Mouse (Mus musculus) ES-E14 (cell line): ENCODE data around the gene F12. TPM values are rescaled to one million over a fixed set of nuclear protein-coding genes. Genes with fewer than 3 reads are reported as not detected.

Experiments
- DNase-seq: peaks from one replicate; pipeline ENCODE4 v3.0.0-alpha.2; 2013; ENCODE audit warnings: low read depth, low spot score
- H3K27ac ChIP-seq: 2 replicates; pipeline ENCODE4 v1.5.1; 2012; ENCODE audit warnings: low read depth, mild to moderate bottlenecking, low read length, moderate library complexity, mixed read lengths; ENCODE audit not compliant: poor library complexity, insufficient read depth, severe bottlenecking
- H3K36me3 ChIP-seq: 2 replicates; pipeline ENCODE4 v1.6.1; 2012; ENCODE audit warnings: mild to moderate bottlenecking, low read length, moderate library complexity, mixed read lengths; ENCODE audit not compliant: control insufficient read depth, poor library complexity, insufficient read depth, severe bottlenecking
- H3K4me1 ChIP-seq, 2 experiments: fragments of 150-350 bp in 1 of 2; sonication (generic) in 1 of 2; 2 replicates each; pipeline ENCODE4 v1.6.1; 2012; ENCODE audit warnings: low read length in 2 of 2, mild to moderate bottlenecking in 1 of 2, mixed read lengths in 1 of 2; ENCODE audit not compliant: control insufficient read depth in 2 of 2, insufficient read depth in 2 of 2, poor library complexity in 1 of 2
- H3K4me3 ChIP-seq, 2 experiments: fragments of 150-350 bp in 1 of 2; sonication (generic) in 1 of 2; 2 replicates each; pipeline ENCODE4 v1.5.1; 2012; ENCODE audit warnings: low read length in 2 of 2, low read depth in 1 of 2, mild to moderate bottlenecking in 1 of 2, mixed read lengths in 1 of 2; ENCODE audit not compliant: insufficient read depth in 1 of 2, poor library complexity in 1 of 2, severe bottlenecking in 1 of 2
- H3K9ac ChIP-seq: 2 replicates; pipeline ENCODE4 v1.6.1; 2012; ENCODE audit warnings: low read depth, mild to moderate bottlenecking, low read length, mixed read lengths; ENCODE audit not compliant: poor library complexity, insufficient read depth, severe bottlenecking
- H3K9me3 ChIP-seq: fragments of 150-350 bp; sonication (generic); 2 replicates; pipeline ENCODE4 v1.6.1; 2012; ENCODE audit warnings: low read depth, mild to moderate bottlenecking, low read length; ENCODE audit not compliant: control insufficient read depth, insufficient read depth
- CHD2 ChIP-seq: IDR thresholded peaks from 2 replicates; pipeline ENCODE4 v1.6.1; 2014; ENCODE audit warnings: mild to moderate bottlenecking, low read depth, low read length, inconsistent platforms
- HCFC1 ChIP-seq: IDR thresholded peaks from 2 replicates; pipeline ENCODE4 v1.6.1; 2012; ENCODE audit warnings: low read length, inconsistent platforms, borderline replicate concordance; ENCODE audit not compliant: insufficient read depth
- MAFK ChIP-seq: IDR thresholded peaks from 2 replicates; pipeline ENCODE4 v1.6.1; 2014; ENCODE audit warnings: mild to moderate bottlenecking, low read depth, low read length, inconsistent platforms; ENCODE audit not compliant: insufficient read depth
- ZC3H11A ChIP-seq: IDR thresholded peaks from 2 replicates; pipeline ENCODE4 v1.6.1; 2012; ENCODE audit warnings: low read depth, mild to moderate bottlenecking, inconsistent platforms, low read length, borderline replicate concordance
- ZNF384 ChIP-seq: IDR thresholded peaks from 2 replicates; pipeline ENCODE4 v1.6.1; 2012; ENCODE audit warnings: low read depth, low read length, inconsistent platforms
- in situ Hi-C, 2 experiments: fragments of 600-800 bp; cut with MboI; formaldehyde crosslinking; loops; one replicate each; pipeline ENCODE4 v1.15.1; 2025; ENCODE audit warnings: low sequenced_read_pairs in 2 of 2, inconsistent platforms in 1 of 2; ENCODE audit not compliant: unreplicated experiment in 2 of 2
- total RNA-seq: library from RNA; depleted of rRNA; stranded (reverse); fragments of 300-350 nt; gene quantifications from 2 replicates; pipeline ENCODE4 v1.2.3, GENCODE M21; 2012

The F12 gene
- total RNA-seq, 1 experiment: not detected

- Histone ChIP-seq H3K4me1 (0 out of 4 replicates have a peak, but pooled peaks cover 0 to 2% of the 10 kb centered on the region in 2 experiments), H3K9ac (no peak overlapping the region), H3K36me3 (no peaks in the 10 kb centered on the region), H3K27ac (no peak overlapping the region), H3K4me3 (no peak overlapping the region), H3K9me3 (no peaks in the 10 kb centered on the region)
- DNase-seq: no peak
- no peak for TF ChIP-seq HCFC1
- no peak for TF ChIP-seq ZNF384
- TF ChIP-seq MAFK: no peak
- TF ChIP-seq ZC3H11A: no peak
- in situ Hi-C loops: no loop called here
These were observed 4.0 kb upstream of the F12 start for GRCm38 (mm10) chr13:55430566-55430965.

- TF ChIP-seq HCFC1 (no peak), ZC3H11A (no peak), MAFK (no peak), CHD2 (no peak), ZNF384 (no peak)
- Histone ChIP-seq H3K4me3 (no peak overlapping the region), H3K36me3 (no peaks in the 10 kb centered on the region), H3K4me1 (0 out of 4 replicates have a peak, but pooled peaks cover 0 to 2% of the 10 kb centered on the region in 2 experiments), H3K9ac (no peak overlapping the region), H3K27ac (no peak overlapping the region), H3K9me3 (no peaks in the 10 kb centered on the region)
- in situ Hi-C loops: no loop called here
- no peak for DNase-seq
These were observed 2.8 kb upstream of the F12 start for GRCm38 (mm10) chr13:55429226-55429888.

- Histone ChIP-seq H3K36me3 (no peaks in the 10 kb centered on the region), H3K27ac (no peak overlapping the region), H3K4me1 (peaks cover 0 to 9% of the 10 kb centered on the region in 2 experiments; a peak in 2 of 4 replicates), H3K9me3 (no peaks in the 10 kb centered on the region), H3K4me3 (peak overlapping the region; percentile 22 to 52; a peak in 2 of 4 replicates), H3K9ac (no peak overlapping the region)
- no peak for DNase-seq
- in situ Hi-C loops: no loop called here
- no peak for TF ChIP-seq ZC3H11A
- TF ChIP-seq MAFK: no peak
- no peak for TF ChIP-seq HCFC1
- no peak for TF ChIP-seq CHD2
- TF ChIP-seq ZNF384: no peak
These were observed 5.4 kb downstream of the F12 start for GRCm38 (mm10) chr13:55420933-55421800.

GRCm38 (mm10) chr13:55420018-55420932 is 6.3 kb downstream of the F12 start:
- peaks cover 0 to 9% of the 10 kb centered on the region in 2 experiments; a peak in 2 of 4 replicates for H3K4me1 ChIP-seq
- in situ Hi-C loops: no loop called here
- H3K4me3 ChIP-seq: peak overlapping the region; percentile 22 to 52; a peak in 2 of 4 replicates
- H3K27ac ChIP-seq: no peak overlapping the region
- no peak overlapping the region for H3K9ac ChIP-seq
- no peaks in the 10 kb centered on the region for H3K9me3 ChIP-seq
- H3K36me3 ChIP-seq: no peaks in the 10 kb centered on the region
- TF ChIP-seq HCFC1 (no peak), ZNF384 (no peak), ZC3H11A (no peak), MAFK (no peak), CHD2 (no peak)
- DNase-seq: no peak
